Mouse (Mus musculus) limb, embryonic 14.5 days (tissue): ENCODE data around the gene Atp8b5. TPM values are rescaled to one million over a fixed set of nuclear protein-coding genes. Genes with fewer than 3 reads are reported as not detected.

Source experiments
- ATAC-seq: fragments of 200-750 bp; cut with Nextera tagmentation; 2 replicates; pipeline ENCODE4 v1.8.0; 2017; ENCODE audit warnings: low read depth, moderate number of reproducible peaks, moderate TSS enrichment; ENCODE audit not compliant: low FRiP score
- DNase-seq: peaks from one replicate; pipeline ENCODE4 v3.0.0-alpha.2; 2015; ENCODE audit warnings: low spot score
- H3K27ac ChIP-seq: fragments of 300-500 bp; sonication (generic); replicated peaks from 2 replicates; pipeline ENCODE4 v1.5.1; 2014; ENCODE audit warnings: low read depth, mild to moderate bottlenecking, low read length, moderate library complexity, mixed read lengths
- H3K27me3 ChIP-seq: fragments of 300-500 bp; sonication (generic); 2 replicates; pipeline ENCODE4 v1.6.1; 2014; ENCODE audit warnings: low read length, mixed read lengths; ENCODE audit not compliant: control insufficient read depth, insufficient read depth
- H3K36me3 ChIP-seq: fragments of 300-500 bp; sonication (generic); 2 replicates; pipeline ENCODE4 v1.6.1; 2014; ENCODE audit warnings: mild to moderate bottlenecking, low read length, moderate library complexity, mixed read lengths; ENCODE audit not compliant: control insufficient read depth, insufficient read depth
- H3K4me1 ChIP-seq: fragments of 300-500 bp; sonication (generic); 2 replicates; pipeline ENCODE4 v1.6.1; 2014; ENCODE audit warnings: antibody characterized with exemption, low read length, mixed read lengths; ENCODE audit not compliant: control insufficient read depth, insufficient read depth
- H3K4me2 ChIP-seq: fragments of 300-500 bp; sonication (generic); replicated peaks from 2 replicates; pipeline ENCODE4 v1.6.1; 2014; ENCODE audit warnings: low read depth, mild to moderate bottlenecking, low read length, moderate library complexity; ENCODE audit not compliant: severe bottlenecking
- H3K4me3 ChIP-seq: fragments of 300-500 bp; sonication (generic); replicated peaks from 2 replicates; pipeline ENCODE4 v1.5.1; 2014; ENCODE audit warnings: low read length
- H3K9ac ChIP-seq: fragments of 300-500 bp; sonication (generic); 2 replicates; pipeline ENCODE4 v1.6.1; 2014; ENCODE audit warnings: mild to moderate bottlenecking, low read depth, low read length, moderate library complexity; ENCODE audit not compliant: severe bottlenecking
- H3K9me3 ChIP-seq: fragments of 300-500 bp; sonication (generic); 2 replicates; pipeline ENCODE4 v1.6.1; 2016; ENCODE audit warnings: low read length; ENCODE audit not compliant: control insufficient read depth
- POLR2A ChIP-seq: fragments of 200-500 bp; IDR thresholded peaks from 2 replicates; pipeline ENCODE4 v1.8.0; 2012; ENCODE audit warnings: inconsistent platforms, mild to moderate bottlenecking, moderate library complexity, borderline replicate concordance; ENCODE audit not compliant: insufficient read depth, insufficient read length; ENCODE audit errors: extremely low read depth
- WGBS: fragments of 180-500 bp; shearing (Covaris S2); extraction: QIAGEN DNeasy Blood & Tissue Kit; methylation state at CpG from one replicate; pipeline ENCODE4 v1.1.7; 2014; 5-methylcytosine and 5-hydroxymethylcytosine counted together
- polyA plus RNA-seq, 2 experiments: library from polyadenylated mRNA; depleted of rRNA in 1 of 2; stranded (reverse) in 1 of 2; unstranded in 1 of 2; fragments of >200 nt; fragmentation: Nextera tagmentation in 1 of 2; extraction: Ambion mirVana in 1 of 2; gene quantifications; 2 replicates each; pipeline versions ENCODE4 v1.2.1 to v1.2.3; 2012 to 2014

Gene Atp8b5
- polyA plus RNA-seq, 2 experiments: 0.52 to 1.3 TPM

DNA sequence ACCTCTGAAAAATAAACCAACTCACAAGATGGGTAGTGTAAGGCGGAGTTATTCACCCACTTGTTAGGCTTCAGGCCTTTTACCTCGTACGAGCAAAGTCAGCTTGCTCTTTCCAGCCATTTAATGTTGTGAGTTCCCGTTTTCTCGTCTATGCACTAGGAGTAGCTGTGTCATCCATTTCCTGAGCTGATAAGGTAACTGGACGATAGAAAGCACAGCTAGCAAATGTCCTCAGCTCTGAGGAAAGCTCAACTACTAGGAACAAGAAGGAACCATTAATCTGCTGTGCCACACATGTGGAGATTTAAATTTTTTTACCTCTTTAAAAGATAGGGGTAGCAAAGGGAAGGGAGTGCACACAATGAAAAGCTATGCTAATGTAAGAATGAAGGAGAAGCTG lies 15.7 kb upstream of the Atp8b5 start:
- peaks cover 2% of the 10 kb centered on the region; the same call in 1 of the 2 replicates for H3K4me1 ChIP-seq
- no peak overlapping the region for H3K27ac ChIP-seq
- TF ChIP-seq POLR2A: no peak
- no peak for DNase-seq
- no peaks in the 10 kb centered on the region for H3K9me3 ChIP-seq
- no peak overlapping the region for H3K9ac ChIP-seq
- H3K4me2 ChIP-seq: no peak overlapping the region
- 83% methylated on average over 6 of the region's 6 CpGs for WGBS
- H3K36me3 ChIP-seq: no peaks in the 10 kb centered on the region
- no peak overlapping the region for H3K4me3 ChIP-seq
- no peak for ATAC-seq
- H3K27me3 ChIP-seq: no peaks in the 10 kb centered on the region

DNA sequence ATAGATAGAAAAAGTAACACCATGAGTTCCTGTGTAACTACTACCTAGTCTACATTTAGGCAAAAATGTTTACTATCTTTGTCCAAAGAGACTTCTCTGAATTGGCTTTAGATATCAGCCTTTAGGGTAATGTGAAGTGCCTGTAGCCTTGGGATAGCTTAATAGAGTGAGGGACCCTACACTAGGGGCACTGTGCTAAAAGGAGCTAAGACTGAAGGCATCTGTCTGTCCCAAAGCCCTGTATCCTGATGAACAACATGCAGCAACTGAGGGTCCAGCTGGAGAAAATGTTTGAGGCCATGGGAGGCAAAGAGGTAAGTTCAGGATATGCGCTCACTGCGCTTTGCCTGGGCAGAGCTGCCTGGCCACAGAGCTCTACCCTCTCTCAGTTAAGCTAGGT lies 9.9 kb upstream of the Atp8b5 start:
- Histone ChIP-seq H3K4me2 (no peak overlapping the region), H3K27ac (no peak overlapping the region), H3K4me1 (peaks cover 13% of the 10 kb centered on the region; the same call in 1 of the 2 replicates), H3K4me3 (no peak overlapping the region), H3K9me3 (no peaks in the 10 kb centered on the region), H3K36me3 (no peaks in the 10 kb centered on the region), H3K27me3 (no peaks in the 10 kb centered on the region), H3K9ac (no peak overlapping the region)
- DNase-seq: no peak
- TF ChIP-seq POLR2A: no peak
- ATAC-seq: no peak
- WGBS: 92% methylated on average over 2 of the region's 2 CpGs

DNA sequence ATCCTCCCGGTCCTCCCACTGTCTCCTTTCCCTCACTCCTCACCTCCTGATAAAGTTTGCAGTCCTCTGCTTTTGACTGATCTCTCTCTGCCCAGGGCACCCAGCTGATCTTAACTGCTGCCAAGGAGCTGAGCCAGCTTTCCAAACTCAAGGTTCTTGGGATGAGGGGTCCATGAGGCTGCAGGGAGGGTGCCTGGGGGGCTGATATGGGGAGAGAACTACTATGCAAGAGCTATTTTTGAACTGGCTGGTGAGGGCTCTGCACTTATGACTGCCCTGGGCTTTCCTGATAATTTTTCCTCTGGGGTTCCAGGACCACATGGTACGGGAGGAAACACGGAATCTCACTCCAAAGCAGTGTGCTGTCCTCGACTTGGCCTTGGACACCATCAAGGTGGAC lies 8.4 kb upstream of the Atp8b5 start:
- ATAC-seq (no peak), DNase-seq (no peak)
- H3K4me1 ChIP-seq: peaks cover 13% of the 10 kb centered on the region; the same call in 1 of the 2 replicates
- H3K36me3 ChIP-seq: no peaks in the 10 kb centered on the region
- H3K9ac ChIP-seq: no peak overlapping the region
- no peak overlapping the region for H3K27ac ChIP-seq
- no peak for TF ChIP-seq POLR2A
- H3K9me3 ChIP-seq: no peaks in the 10 kb centered on the region
- no peak overlapping the region for H3K4me3 ChIP-seq
- 86% methylated on average over 4 of the region's 4 CpGs for WGBS
- H3K4me2 ChIP-seq: no peak overlapping the region
- no peaks in the 10 kb centered on the region for H3K27me3 ChIP-seq

DNA sequence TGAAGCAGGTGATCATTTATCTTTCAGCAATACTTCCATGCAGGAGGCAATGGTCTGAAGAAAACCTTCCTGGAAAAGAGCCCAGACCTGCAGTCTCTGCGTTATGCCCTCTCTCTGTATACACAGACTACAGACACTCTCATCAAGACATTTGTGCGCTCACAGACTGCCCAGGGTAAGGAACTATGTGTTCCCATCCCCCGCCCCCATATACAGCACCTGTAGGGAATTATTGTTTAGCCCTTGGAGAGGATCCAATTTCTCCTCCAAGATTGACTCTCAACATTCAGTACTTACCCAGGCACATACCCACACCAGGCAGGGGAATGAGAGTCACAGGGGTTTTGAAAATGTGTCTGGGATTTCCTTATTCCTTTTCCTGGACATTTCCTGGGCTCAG lies 7.5 kb upstream of the Atp8b5 start:
- H3K36me3 ChIP-seq: no peaks in the 10 kb centered on the region
- no peak for TF ChIP-seq POLR2A
- no peaks in the 10 kb centered on the region for H3K9me3 ChIP-seq
- DNase-seq: peak; percentile 25
- H3K4me3 ChIP-seq: no peak overlapping the region
- H3K27ac ChIP-seq: no peak overlapping the region
- 21% methylated on average over 3 of the region's 3 CpGs for WGBS
- no peak for ATAC-seq
- H3K9ac ChIP-seq: no peak overlapping the region
- H3K4me2 ChIP-seq: no peak overlapping the region
- H3K27me3 ChIP-seq: no peaks in the 10 kb centered on the region
- peaks cover 13% of the 10 kb centered on the region; the same call in 1 of the 2 replicates for H3K4me1 ChIP-seq

DNA sequence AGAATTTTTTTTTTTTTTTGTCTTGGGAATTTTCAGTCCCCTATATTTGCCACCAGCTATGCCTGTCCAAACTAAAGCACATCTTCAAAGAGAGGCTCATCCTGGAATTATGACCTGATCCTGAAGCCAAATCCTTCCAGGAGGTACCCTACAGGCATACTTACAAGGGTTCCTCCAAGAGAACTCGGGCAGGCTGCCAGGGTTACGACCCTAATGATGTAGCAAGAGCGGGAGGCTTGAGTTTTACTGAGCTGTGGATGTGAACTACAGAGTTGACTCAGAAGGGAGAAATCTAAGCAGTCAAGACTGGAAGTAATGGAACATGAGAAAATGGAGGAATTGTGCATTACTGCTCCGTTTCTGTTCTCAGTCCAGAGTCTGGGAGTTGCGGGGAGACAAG lies 6.9 kb upstream of the Atp8b5 start:
- no peak for DNase-seq

DNA sequence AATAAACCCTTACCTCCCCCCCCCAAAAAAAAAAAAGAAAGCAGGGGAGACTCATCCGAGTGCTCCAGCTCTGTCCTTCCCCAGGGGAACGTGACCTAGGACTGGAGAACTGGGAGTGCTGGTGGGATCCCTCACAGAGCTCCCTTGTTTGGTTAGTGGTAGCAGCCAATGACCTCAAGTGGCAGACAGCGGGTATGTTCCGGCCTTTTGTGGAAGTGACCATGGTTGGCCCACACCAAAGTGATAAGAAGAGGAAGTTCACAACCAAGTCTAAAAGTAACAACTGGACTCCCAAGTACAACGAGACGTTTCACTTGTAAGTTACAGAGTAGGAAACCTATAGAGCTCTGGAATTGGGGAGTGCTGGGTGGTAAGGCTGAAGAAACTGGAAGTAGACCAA lies 4.1 kb upstream of the Atp8b5 start:
- TF ChIP-seq POLR2A: no peak
- 90% methylated on average over 6 of the region's 6 CpGs for WGBS

More for the DNA sequence above, 6.9 kb upstream of the Atp8b5 start:
- Histone ChIP-seq H3K9ac (no peak overlapping the region), H3K4me3 (no peak overlapping the region), H3K27me3 (no peaks in the 10 kb centered on the region), H3K27ac (no peak overlapping the region), H3K4me2 (no peak overlapping the region), H3K4me1 (peaks cover 13% of the 10 kb centered on the region; the same call in 1 of the 2 replicates), H3K36me3 (no peaks in the 10 kb centered on the region), H3K9me3 (no peaks in the 10 kb centered on the region)
- no peak for ATAC-seq
- no peak for TF ChIP-seq POLR2A
- WGBS: 31% methylated on average over 5 of the region's 5 CpGs

More for the DNA sequence above, 4.1 kb upstream of the Atp8b5 start:
- no peak overlapping the region for H3K9ac ChIP-seq
- no peaks in the 10 kb centered on the region for H3K9me3 ChIP-seq
- no peak overlapping the region for H3K4me2 ChIP-seq
- DNase-seq: no peak
- H3K36me3 ChIP-seq: no peaks in the 10 kb centered on the region
- H3K4me1 ChIP-seq: peaks cover 15% of the 10 kb centered on the region; the same call in 1 of the 2 replicates
- no peak overlapping the region for H3K27ac ChIP-seq
- no peak for ATAC-seq
- no peaks in the 10 kb centered on the region for H3K27me3 ChIP-seq
- H3K4me3 ChIP-seq: no peak overlapping the region
